10 mouse cellular contexts compared by ENCODE assay signal in genomic region chr5:38446316-38446975, GRCm38 (mm10). TPM values are rescaled to one million over a fixed set of nuclear protein-coding genes. Genes with fewer than 3 reads are reported as not detected.
DNase-seq lines count a peak whose midpoint lies in the region; ATAC-seq and TF ChIP-seq lines count a peak whose summit lies in the region.
"Had no signal": no experiment of that assay in that cellular context is flagged by ENCODE, and none has a peak within 500 bp of the region (broad histone marks: within the 10 kb centered on the region; RNA-seq: fewer than 3 reads in every experiment).

No protein-coding gene starts in this region.

- no peaks in the 10 kb centered on the region for H3K9me3 ChIP-seq in hindbrain, postnatal 0 days (ENCODE audit: low read length)
- H3K9me3 ChIP-seq in hindbrain, embryonic 14.5 days (ENCODE audit: control insufficient read depth, low read length): no peaks in the 10 kb centered on the region
- H3K9me3 ChIP-seq in E14TG2a.4 (ENCODE audit: low read length): peaks cover 9% of the 10 kb centered on the region; the same call in 1 of the 2 replicates
- H3K9me3 ChIP-seq in neural tube, embryonic 15.5 days (replicated peaks): no peaks in the 10 kb centered on the region
- H3K9me3 ChIP-seq: hindbrain, embryonic 13.5 days; limb, embryonic 15.5 days had no signal

- intact Hi-C loops in gastrocnemius, postnatal 14 days (cut with DNase I; ENCODE audit: low total_unique reads): no loop called here

- 62% methylated on average over 14 of the region's 14 CpGs for WGBS in hindbrain, postnatal 0 days
- 67% methylated on average over 14 of the region's 14 CpGs for WGBS in hindbrain, embryonic 14.5 days
- 70% methylated on average over 14 of the region's 14 CpGs for WGBS in neural tube, embryonic 15.5 days

- peak; percentile 27 for DNase-seq in hindbrain, postnatal 0 days (ENCODE audit: low spot score)
- DNase-seq in hindbrain, embryonic 14.5 days (ENCODE audit: low spot score): no peak
- DNase-seq in adrenal gland, postnatal 10 days: peak; percentile 24
- DNase-seq in gastrocnemius, postnatal 14 days: peak; percentile 22
- no peak for DNase-seq in right cerebral cortex, postnatal 4 days
- DNase-seq: layer of hippocampus, adult 9-11 months had no signal

- peak; percentile 35 for TF ChIP-seq CTCF in hindbrain, postnatal 0 days (IDR thresholded peaks at IDR 0.05; ENCODE audit: low read depth)
- 0 out of 2 replicates have a peak, but pooled peaks have one; percentile 3 for TF ChIP-seq CTCF in E14TG2a.4 (conservative IDR thresholded peaks at IDR 0.05; ENCODE audit: low read length)

- no peak overlapping the region for H3K4me2 ChIP-seq in hindbrain, postnatal 0 days (ENCODE audit: low read depth, low read length)
- no peak overlapping the region for H3K4me2 ChIP-seq in hindbrain, embryonic 14.5 days (replicated peaks)
- H3K4me2 ChIP-seq in neural tube, embryonic 15.5 days: no peak overlapping the region
- H3K4me2 ChIP-seq: hindbrain, embryonic 13.5 days; limb, embryonic 15.5 days had no signal

- H3K4me1 ChIP-seq in hindbrain, postnatal 0 days (ENCODE audit: insufficient read depth, low read length): no peaks in the 10 kb centered on the region
- no peaks in the 10 kb centered on the region for H3K4me1 ChIP-seq in hindbrain, embryonic 14.5 days (replicated peaks; ENCODE audit: control insufficient read depth, insufficient read depth, low read length)
- H3K4me1 ChIP-seq in E14TG2a.4 (replicated peaks; ENCODE audit: low read depth, low read length): no peaks in the 10 kb centered on the region
- H3K4me1 ChIP-seq in neural tube, embryonic 15.5 days: peaks cover 3% of the 10 kb centered on the region; the same call in 1 of the 2 replicates
- H3K4me1 ChIP-seq: hindbrain, embryonic 13.5 days; limb, embryonic 15.5 days had no signal

- ATAC-seq in hindbrain, postnatal 0 days: peak; percentile 47; the same call in 1 of the 2 replicates
- no peak for ATAC-seq in hindbrain, embryonic 14.5 days (ENCODE audit: low FRiP score)
- no peak for ATAC-seq in neural tube, embryonic 15.5 days (ENCODE audit: low FRiP score)

- H3K27ac ChIP-seq in hindbrain, postnatal 0 days: no peak overlapping the region
- no peak overlapping the region for H3K27ac ChIP-seq in hindbrain, embryonic 14.5 days
- no peak overlapping the region; the same call in 1 of the 2 replicates for H3K27ac ChIP-seq in neural tube, embryonic 15.5 days (replicated peaks)
- H3K27ac ChIP-seq: hindbrain, embryonic 13.5 days; limb, embryonic 15.5 days had no signal

- H3K9ac ChIP-seq in hindbrain, postnatal 0 days (replicated peaks; ENCODE audit: low read length): no peak overlapping the region
- H3K9ac ChIP-seq in hindbrain, embryonic 14.5 days: no peak overlapping the region
- no peak overlapping the region for H3K9ac ChIP-seq in neural tube, embryonic 15.5 days (replicated peaks)
- H3K9ac ChIP-seq: hindbrain, embryonic 13.5 days; limb, embryonic 15.5 days had no signal

- no peaks in the 10 kb centered on the region for H3K27me3 ChIP-seq in hindbrain, postnatal 0 days (ENCODE audit: insufficient read depth, low read length)
- H3K27me3 ChIP-seq in hindbrain, embryonic 14.5 days (ENCODE audit: control insufficient read depth, insufficient read depth, low read length): no peaks in the 10 kb centered on the region
- peaks cover 9% of the 10 kb centered on the region; the same call in 1 of the 2 replicates for H3K27me3 ChIP-seq in E14TG2a.4 (ENCODE audit: insufficient read depth, low read length)
- no peaks in the 10 kb centered on the region for H3K27me3 ChIP-seq in neural tube, embryonic 15.5 days (replicated peaks)
- H3K27me3 ChIP-seq: hindbrain, embryonic 13.5 days; limb, embryonic 15.5 days had no signal

- no peak overlapping the region for H3K4me3 ChIP-seq in hindbrain, postnatal 0 days (ENCODE audit: low read length)
- no peak overlapping the region for H3K4me3 ChIP-seq in hindbrain, embryonic 14.5 days (replicated peaks; ENCODE audit: low read length)
- no peak overlapping the region for H3K4me3 ChIP-seq in E14TG2a.4 (replicated peaks; ENCODE audit: low read length)
- H3K4me3 ChIP-seq in neural tube, embryonic 15.5 days (replicated peaks): no peak overlapping the region
- H3K4me3 ChIP-seq: hindbrain, embryonic 13.5 days; limb, embryonic 15.5 days had no signal

- H3K36me3 ChIP-seq in hindbrain, postnatal 0 days (ENCODE audit: insufficient read depth, low read length): no peaks in the 10 kb centered on the region
- no peaks in the 10 kb centered on the region for H3K36me3 ChIP-seq in hindbrain, embryonic 14.5 days (replicated peaks; ENCODE audit: control insufficient read depth, insufficient read depth)
- H3K36me3 ChIP-seq in E14TG2a.4 (ENCODE audit: insufficient read depth, low read length): no peaks in the 10 kb centered on the region
- no peaks in the 10 kb centered on the region for H3K36me3 ChIP-seq in neural tube, embryonic 15.5 days
- H3K36me3 ChIP-seq: hindbrain, embryonic 13.5 days; limb, embryonic 15.5 days had no signal

RNA-seq across cellular contexts. Expression of gene Slc2a9, which starts 56.5 kb away (rescaled TPM):
- 0.86 and 1.7 TPM in 2 replicates for total RNA-seq in hindbrain, postnatal 0 days (2014; rRNA removed)
- polyA plus RNA-seq in hindbrain, postnatal 0 days (2015; fragmentation: Nextera tagmentation; extraction: Ambion mirVana): 0.52 and 1.0 TPM in 2 replicates
- polyA plus RNA-seq in hindbrain, embryonic 14.5 days (2014; fragmentation: Nextera tagmentation; extraction: Ambion mirVana): 0.14 and 0.27 TPM in 2 replicates
- 10 to 100 TPM; 10.6 to 11.1 TPM for total RNA-seq in adrenal gland, postnatal 10 days (2021)
- total RNA-seq in gastrocnemius, postnatal 14 days (2021): under 1 TPM; 0.86 to 0.96 TPM
- polyA plus RNA-seq in neural tube, embryonic 15.5 days (2015; fragmentation: Nextera tagmentation; extraction: Ambion mirVana): 0.44 and 0.95 TPM in 2 replicates

Comparison
In these comparisons a context has a peak if more than half of its experiments do, and no peak if none do; other contexts are left out.
1. DNase-seq: peak in hindbrain, postnatal 0 days (single experiment), adrenal gland, postnatal 10 days (single experiment) and gastrocnemius, postnatal 14 days (single experiment); none in hindbrain, embryonic 14.5 days (single experiment) and right cerebral cortex, postnatal 4 days (single experiment).